Comparison of ENCODE assay signal across 1 mouse cellular context in genomic region chr8:54917710-54918109, GRCm38 (mm10).
TF ChIP-seq lines count a peak whose summit lies in the region.

No protein-coding gene starts in this region.

TF ChIP-seq in ES-E14, 5 proteins besides CTCF, POLR2A, EP300 and RAD21:
- TF ChIP-seq CHD2 (IDR thresholded peaks at IDR 0.05; ENCODE audit: low read depth, low read length) (no peak), ZC3H11A (IDR thresholded peaks at IDR 0.05; ENCODE audit: borderline replicate concordance, low read depth, low read length) (no peak), HCFC1 (IDR thresholded peaks at IDR 0.05; ENCODE audit: borderline replicate concordance, insufficient read depth, low read length) (no peak), ZNF384 (IDR thresholded peaks at IDR 0.05; ENCODE audit: low read depth, low read length) (no peak), MAFK (IDR thresholded peaks at IDR 0.05; ENCODE audit: insufficient read depth, low read depth, low read length) (no peak)
